9 mouse cellular contexts compared by ENCODE assay signal in genomic region chr17:29886061-29886460, GRCm38 (mm10).
DNase-seq lines count a peak whose midpoint lies in the region; ATAC-seq and TF ChIP-seq lines count a peak whose summit lies in the region.
"Had no signal": no experiment of that assay in that cellular context is flagged by ENCODE, and none has a peak within 500 bp of the region (broad histone marks: within the 10 kb centered on the region; RNA-seq: fewer than 3 reads in every experiment).

No protein-coding gene starts in this region.

- no peaks in the 10 kb centered on the region for H3K9me3 ChIP-seq in hindbrain, embryonic 16.5 days (ENCODE audit: control insufficient read depth, low read length)

- no peak overlapping the region for H3K27ac ChIP-seq in gastrocnemius, adult 2 months
- peak overlapping the region; percentile 92 for H3K27ac ChIP-seq in hindbrain, embryonic 16.5 days (ENCODE audit: low read depth, low read length)
- H3K27ac ChIP-seq: macrophage had no signal

- no peak; the same call in 1 of the 2 replicates for ATAC-seq in hindbrain, embryonic 16.5 days
- no peak for ATAC-seq in CD4-positive, CD25-positive, alpha-beta regulatory T cell, adult 4 months

- DNase-seq in gastrocnemius, adult 2 months: peak; percentile 56
- DNase-seq in gastrocnemius, postnatal 36 days: no peak
- peak; percentile 70 for DNase-seq in testis, postnatal 10 days (ENCODE audit: low spot score)
- DNase-seq in testis, postnatal 14 days (ENCODE audit: low spot score): no peak
- DNase-seq in lung, postnatal 4 days: peak; percentile 13 to 46
- DNase-seq in B cell, adult 2 months: no peak

- no peaks in the 10 kb centered on the region for H3K27me3 ChIP-seq in hindbrain, embryonic 16.5 days (replicated peaks; ENCODE audit: control insufficient read depth, insufficient read depth, low read length)

- H3K9ac ChIP-seq in hindbrain, embryonic 16.5 days (ENCODE audit: low read depth, low read length): peak overlapping the region; percentile 81

- peak overlapping the region; percentile 88 for H3K4me2 ChIP-seq in hindbrain, embryonic 16.5 days (ENCODE audit: low read length)

- 3% methylated on average over 4 of the region's 4 CpGs for WGBS in hindbrain, embryonic 16.5 days

- intact Hi-C loops in gastrocnemius, adult 2 months (cut with DNase I): loop anchor here (10.0 kb wide), 2 partner anchors 181 to 251 kb away; no protein-coding TSS in a partner anchor
- intact Hi-C loops in gastrocnemius, postnatal 36 days (cut with DNase I): loop anchor here (5.0 kb wide), 1 partner anchor 571 kb away; no protein-coding TSS in a partner anchor

- no peak for TF ChIP-seq CTCF in gastrocnemius, adult 2 months (IDR thresholded peaks at IDR 0.05)

- H3K36me3 ChIP-seq in hindbrain, embryonic 16.5 days (ENCODE audit: control insufficient read depth, insufficient read depth, low read length): no peaks in the 10 kb centered on the region

- peaks cover 40% of the 10 kb centered on the region for H3K4me1 ChIP-seq in hindbrain, embryonic 16.5 days (ENCODE audit: control insufficient read depth, insufficient read depth, low read depth, low read length)

- peak overlapping the region; percentile 92 for H3K4me3 ChIP-seq in gastrocnemius, adult 2 months
- peak overlapping the region; percentile 72 for H3K4me3 ChIP-seq in hindbrain, embryonic 16.5 days (ENCODE audit: low read length)

Comparison
In these comparisons a context has a peak if more than half of its experiments do, and no peak if none do; other contexts are left out.
1. DNase-seq: peak in gastrocnemius, adult 2 months (single experiment), testis, postnatal 10 days (single experiment) and lung, postnatal 4 days (2 of 2); none in gastrocnemius, postnatal 36 days (0 of 2), testis, postnatal 14 days (single experiment) and B cell, adult 2 months (0 of 2).